Mouse (Mus musculus) liver, postnatal 0 days (tissue): ENCODE data around the gene Pth1r. TPM values are rescaled to one million over a fixed set of nuclear protein-coding genes. Genes with fewer than 3 reads are reported as not detected.

Experiments
- ATAC-seq: fragments of 200-750 bp; cut with Nextera tagmentation; 2 replicates; pipeline ENCODE4 v1.8.0; 2017; ENCODE audit warnings: mild to moderate bottlenecking, moderate library complexity
- DNase-seq: peaks from one replicate; pipeline ENCODE4 v3.0.0-alpha.2; 2016
- H3K27ac ChIP-seq: fragments of 300-500 bp; sonication (generic); 2 replicates; pipeline ENCODE4 v1.5.1; 2014; ENCODE audit warnings: antibody characterized with exemption, moderate library complexity, mild to moderate bottlenecking, low read depth
- H3K27me3 ChIP-seq: fragments of 300-500 bp; sonication (generic); 2 replicates; pipeline ENCODE4 v1.6.1; 2014; ENCODE audit warnings: low read length, control low read depth, mixed read lengths; ENCODE audit not compliant: insufficient read depth
- H3K36me3 ChIP-seq: fragments of 300-500 bp; sonication (generic); replicated peaks from 2 replicates; pipeline ENCODE4 v1.6.1; 2014; ENCODE audit warnings: mild to moderate bottlenecking, control low read depth, low read length, moderate library complexity, mixed read lengths; ENCODE audit not compliant: insufficient read depth
- H3K4me1 ChIP-seq: fragments of 300-500 bp; sonication (generic); 2 replicates; pipeline ENCODE4 v1.6.1; 2014; ENCODE audit warnings: antibody characterized with exemption, mild to moderate bottlenecking, control low read depth; ENCODE audit not compliant: insufficient read depth
- H3K4me2 ChIP-seq: fragments of 300-500 bp; sonication (generic); 2 replicates; pipeline ENCODE4 v1.6.1; 2014; ENCODE audit warnings: low read depth, mild to moderate bottlenecking, low read length, moderate library complexity, mixed read lengths
- H3K4me3 ChIP-seq: fragments of 300-500 bp; sonication (generic); 2 replicates; pipeline ENCODE4 v1.5.1; 2014; ENCODE audit warnings: low read depth, low read length
- H3K9ac ChIP-seq: fragments of 300-500 bp; sonication (generic); replicated peaks from 2 replicates; pipeline ENCODE4 v1.6.1; 2014; ENCODE audit warnings: mild to moderate bottlenecking, moderate library complexity
- H3K9me3 ChIP-seq: fragments of 300-500 bp; sonication (generic); 2 replicates; pipeline ENCODE4 v1.6.1; 2016; ENCODE audit warnings: mild to moderate bottlenecking, control low read depth, low read length, mixed read lengths
- CTCF ChIP-seq: sonication (generic); IDR thresholded peaks from 2 replicates; pipeline ENCODE4 v1.5.1; 2016; ENCODE audit warnings: antibody characterized with exemption, low read depth
- EP300 ChIP-seq: IDR thresholded peaks from 2 replicates; pipeline ENCODE4 v1.6.1; 2016; ENCODE audit warnings: antibody characterized with exemption, low read depth, mild to moderate bottlenecking
- WGBS: fragments of 180-500 bp; shearing (Covaris S2); extraction: QIAGEN DNeasy Blood & Tissue Kit; methylation state at CpG from one replicate; pipeline ENCODE4 v1.1.7; 2014; ENCODE audit not compliant: insufficient replicate concordance; 5-methylcytosine and 5-hydroxymethylcytosine counted together
- polyA plus RNA-seq: library from polyadenylated mRNA; unstranded; fragments of >200 nt; fragmentation: Nextera tagmentation; extraction: Ambion mirVana; gene quantifications from 2 replicates; pipeline ENCODE4 v1.2.1, GENCODE M21; 2015

Gene Pth1r
- polyA plus RNA-seq, 1 experiment from 2014 or later, result 5.3 TPM

DNA sequence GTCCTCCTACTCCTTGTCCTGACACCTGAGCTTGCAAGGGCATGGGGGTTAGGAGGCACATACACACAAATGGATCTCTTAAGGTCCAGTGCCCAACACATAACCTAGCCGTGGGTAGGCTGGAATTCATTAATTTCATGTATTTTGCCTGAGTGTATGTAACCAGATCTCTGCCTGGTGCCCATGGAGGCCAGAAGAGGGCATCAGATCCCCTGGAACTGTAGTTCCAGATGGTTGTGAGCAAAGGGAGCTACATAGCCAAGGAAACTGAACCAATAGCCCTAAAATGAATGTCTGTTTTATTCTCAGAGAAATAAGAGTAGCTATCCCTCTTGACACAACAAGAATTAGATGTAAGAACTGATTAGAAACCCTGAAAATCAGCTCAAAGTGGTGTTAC, 31.5 kb downstream of the Pth1r start:
- no peak for DNase-seq
- Histone ChIP-seq H3K27me3 (no peaks in the 10 kb centered on the region), H3K9me3 (no peaks in the 10 kb centered on the region), H3K36me3 (peaks cover 29% of the 10 kb centered on the region), H3K4me2 (no peak overlapping the region), H3K4me3 (no peak overlapping the region), H3K9ac (no peak overlapping the region), H3K4me1 (no peaks in the 10 kb centered on the region), H3K27ac (no peak overlapping the region)
- no peak for TF ChIP-seq EP300
- peak; percentile 42 for TF ChIP-seq CTCF
- WGBS, result 72% methylated on average over 1 of the region's 1 CpGs
- ATAC-seq, result no peak

DNA sequence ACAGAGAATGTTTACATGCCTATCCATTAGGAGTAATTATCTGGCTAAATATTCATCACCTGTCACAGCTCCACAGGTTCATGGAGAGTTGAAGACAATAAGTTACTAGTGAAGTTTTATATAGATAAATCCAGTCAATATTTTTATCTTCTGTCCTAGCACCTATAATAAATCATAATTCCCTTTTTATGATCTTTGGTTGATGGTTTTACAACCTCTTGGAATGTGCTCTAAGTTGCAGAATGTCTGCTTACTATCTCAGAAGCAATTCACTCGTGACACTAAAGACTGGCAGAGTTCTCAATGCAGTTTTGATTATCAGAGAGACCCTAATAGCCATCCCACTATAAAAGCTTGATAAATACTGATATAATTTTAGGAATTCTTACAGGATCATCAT, 33.6 kb downstream of the Pth1r start:
- Histone ChIP-seq H3K27ac (no peak overlapping the region), H3K4me2 (no peak overlapping the region), H3K4me3 (no peak overlapping the region), H3K9ac (no peak overlapping the region), H3K4me1 (no peaks in the 10 kb centered on the region), H3K36me3 (peaks cover 33% of the 10 kb centered on the region), H3K9me3 (no peaks in the 10 kb centered on the region), H3K27me3 (no peaks in the 10 kb centered on the region)
- WGBS, result 75% methylated on average over 1 of the region's 1 CpGs
- DNase-seq (no peak), ATAC-seq (no peak)
- TF ChIP-seq EP300 (no peak), CTCF (no peak)

DNA sequence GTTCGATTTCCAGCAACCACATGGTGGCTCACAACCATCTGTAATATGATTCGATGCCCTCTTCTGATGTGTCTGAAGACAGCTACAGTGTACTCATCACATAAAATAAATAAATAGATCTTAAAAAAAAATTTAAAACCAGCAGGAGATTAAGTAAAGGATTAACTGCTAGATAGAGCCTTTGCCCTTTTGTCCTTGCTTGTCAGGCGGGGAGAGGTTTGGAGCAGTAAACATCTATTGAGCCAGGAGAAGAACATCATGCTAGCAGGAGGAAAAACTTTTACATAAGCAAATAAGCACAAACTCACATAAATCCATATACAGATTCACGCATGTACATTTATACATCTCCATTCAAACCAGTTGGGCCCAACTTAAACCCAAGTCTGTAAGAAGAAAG, 34.4 kb downstream of the Pth1r start:
- no peak for ATAC-seq
- Histone ChIP-seq H3K9ac (no peak overlapping the region), H3K4me2 (no peak overlapping the region), H3K4me3 (no peak overlapping the region), H3K27ac (no peak overlapping the region), H3K27me3 (no peaks in the 10 kb centered on the region), H3K4me1 (no peaks in the 10 kb centered on the region), H3K9me3 (no peaks in the 10 kb centered on the region), H3K36me3 (peaks cover 33% of the 10 kb centered on the region)
- no peak for TF ChIP-seq EP300
- no peak for TF ChIP-seq CTCF
- 80% methylated on average over 4 of the region's 4 CpGs for WGBS
- DNase-seq, result no peak

GRCm38 (mm10) chr9:110711996-110712395, 34.9 kb downstream of the Pth1r start:
- no peak overlapping the region for H3K4me2 ChIP-seq
- WGBS, result 85% methylated on average over 6 of the region's 6 CpGs

DNA sequence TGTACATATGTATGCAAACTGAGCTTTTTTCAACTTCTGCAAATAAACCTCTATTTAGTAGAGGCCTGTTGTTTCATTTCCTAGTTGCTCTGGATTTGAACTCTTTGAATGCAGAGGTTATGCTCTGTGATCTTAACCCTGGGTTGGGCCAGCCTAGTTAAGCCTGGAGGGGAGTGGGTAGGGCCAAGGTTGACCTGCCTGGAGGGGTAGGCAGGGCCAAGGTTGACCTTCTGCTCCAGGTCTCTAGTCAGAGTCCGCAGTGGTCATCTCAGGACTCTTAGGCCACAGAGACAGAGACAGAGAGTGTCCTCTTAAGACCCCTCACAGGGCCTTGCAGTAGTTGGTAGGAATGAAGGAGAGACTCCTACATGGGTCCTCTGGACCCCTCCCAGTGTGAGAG, 35.4 kb downstream of the Pth1r start:
- H3K4me1 ChIP-seq, result no peaks in the 10 kb centered on the region
- H3K4me3 ChIP-seq, result no peak overlapping the region
- no peak overlapping the region for H3K4me2 ChIP-seq
- no peaks in the 10 kb centered on the region for H3K9me3 ChIP-seq
- WGBS, result 93% methylated on average over 1 of the region's 1 CpGs
- no peak for ATAC-seq
- TF ChIP-seq CTCF (no peak), EP300 (no peak)
- H3K27ac ChIP-seq, result no peak overlapping the region
- peaks cover 33% of the 10 kb centered on the region for H3K36me3 ChIP-seq
- no peaks in the 10 kb centered on the region for H3K27me3 ChIP-seq
- H3K9ac ChIP-seq, result no peak overlapping the region
- no peak for DNase-seq

More at GRCm38 (mm10) chr9:110711996-110712395, 34.9 kb downstream of the Pth1r start:
- TF ChIP-seq EP300, result no peak
- TF ChIP-seq CTCF, result no peak
- Histone ChIP-seq H3K36me3 (peaks cover 33% of the 10 kb centered on the region), H3K4me1 (no peaks in the 10 kb centered on the region), H3K9me3 (no peaks in the 10 kb centered on the region), H3K27me3 (no peaks in the 10 kb centered on the region), H3K9ac (no peak overlapping the region), H3K27ac (no peak overlapping the region), H3K4me3 (no peak overlapping the region)
- ATAC-seq (no peak), DNase-seq (no peak)

- Histone ChIP-seq H3K36me3 (peaks cover 26% of the 10 kb centered on the region), H3K9ac (peak overlapping the region; percentile 47), H3K4me1 (no peaks in the 10 kb centered on the region), H3K9me3 (no peaks in the 10 kb centered on the region), H3K4me3 (peak overlapping the region; percentile 35), H3K4me2 (peak overlapping the region; percentile 55), H3K27me3 (no peaks in the 10 kb centered on the region), H3K27ac (no peak overlapping the region)
- DNase-seq (peak; percentile 80), ATAC-seq (peak; percentile 77)
- no peak for TF ChIP-seq EP300
- peak; percentile 97 for TF ChIP-seq CTCF
- 24% methylated on average over 5 of the region's 5 CpGs for WGBS
Observed at GRCm38 (mm10) chr9:110709640-110710258, 37.2 kb downstream of the Pth1r start.
